Mouse (Mus musculus) E14TG2a.4 (cell line): ENCODE measurements at regions not wholly inside any gene's neighbourhood (a gene's known extent, or its start where the extent isn't known, plus 50 kb on each side); places are given as distances from the start of the nearest gene placed in this dataset.
"Not testable (repeated sequence)": the region's sequence is repeated elsewhere in the genome, so short reads cannot be mapped to it uniquely, and the experiment has no call there.

Experiments
- H3K27me3 ChIP-seq: 2 replicates; pipeline ENCODE4 v1.6.1; 2014; ENCODE audit warnings: low read length, control low read depth; ENCODE audit not compliant: insufficient read depth
- H3K36me3 ChIP-seq: 2 replicates; pipeline ENCODE4 v1.6.1; 2014; ENCODE audit warnings: low read length, control low read depth; ENCODE audit not compliant: insufficient read depth
- H3K4me1 ChIP-seq: replicated peaks from 2 replicates; pipeline ENCODE4 v1.6.1; 2014; ENCODE audit warnings: low read depth, low read length, control low read depth
- H3K4me3 ChIP-seq: replicated peaks from 2 replicates; pipeline ENCODE4 v1.5.1; 2014; ENCODE audit warnings: mild to moderate bottlenecking, low read length
- H3K9me3 ChIP-seq: 2 replicates; pipeline ENCODE4 v1.6.1; 2014; ENCODE audit warnings: low read length, control low read depth
- CTCF ChIP-seq: conservative IDR thresholded peaks from 2 replicates; pipeline ENCODE4 v1.5.1; 2014; ENCODE audit warnings: low read length
- NANOG ChIP-seq: IDR thresholded peaks from 2 replicates; pipeline ENCODE4 v1.6.1; 2014; ENCODE audit warnings: borderline replicate concordance, low read length, mixed read lengths
- POU5F1 ChIP-seq: IDR thresholded peaks from 2 replicates; pipeline ENCODE4 v1.6.1; 2014; ENCODE audit warnings: low read length, borderline replicate concordance

- Histone ChIP-seq H3K4me3 (no peak overlapping the region), H3K27me3 (no peaks in the 10 kb centered on the region), H3K9me3 (no peaks in the 10 kb centered on the region), H3K4me1 (no peaks in the 10 kb centered on the region), H3K36me3 (no peaks in the 10 kb centered on the region)
- TF ChIP-seq CTCF (no peak), NANOG (no peak), POU5F1 (no peak)
Observed at GRCm38 (mm10) chr15:19458485-19458884, 639.7 kb downstream of the Cdh10 start.

DNA sequence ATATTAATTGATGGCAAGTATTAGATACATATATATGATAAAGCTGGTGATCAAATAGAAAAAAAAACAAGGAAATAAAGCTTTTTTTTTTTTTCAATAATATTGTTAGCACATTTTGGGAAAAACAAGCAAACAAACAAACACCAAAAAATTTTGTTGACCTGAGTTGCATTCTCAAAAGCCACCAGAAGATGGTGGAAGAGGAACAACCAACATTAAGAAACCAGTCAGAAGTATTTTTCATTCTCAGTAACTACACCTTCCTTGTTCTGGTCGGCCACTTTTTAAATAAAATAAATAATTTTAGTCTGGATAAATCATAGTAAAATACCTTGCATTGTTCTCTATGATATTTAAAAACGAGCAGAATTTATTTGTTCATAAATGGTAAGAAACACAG is 654.8 kb downstream of the Cdh10 start:
- H3K4me3 ChIP-seq = no peak overlapping the region
- H3K27me3 ChIP-seq = no peaks in the 10 kb centered on the region
- no peak for TF ChIP-seq NANOG
- TF ChIP-seq POU5F1 = no peak
- peak; percentile 59 for TF ChIP-seq CTCF

GRCm38 (mm10) chr15:19493556-19493955 is 674.8 kb downstream of the Cdh10 start:
- H3K4me1 ChIP-seq, H3K27me3 ChIP-seq, H3K36me3 ChIP-seq, H3K4me3 ChIP-seq, H3K9me3 ChIP-seq: not testable (repeated sequence)

More for the DNA sequence above, 654.8 kb downstream of the Cdh10 start:
- H3K4me1 ChIP-seq = no peaks in the 10 kb centered on the region
- no peaks in the 10 kb centered on the region for H3K9me3 ChIP-seq
- H3K36me3 ChIP-seq = no peaks in the 10 kb centered on the region

- H3K9me3 ChIP-seq = peaks cover 13% of the 10 kb centered on the region; the same call in 1 of the 2 replicates
- TF ChIP-seq NANOG = no peak
- no peak for TF ChIP-seq POU5F1
- no peak for TF ChIP-seq CTCF
- no peak overlapping the region for H3K4me3 ChIP-seq
Observed at GRCm38 (mm10) chr15:19519377-19519776, 700.6 kb downstream of the Cdh10 start.

DNA sequence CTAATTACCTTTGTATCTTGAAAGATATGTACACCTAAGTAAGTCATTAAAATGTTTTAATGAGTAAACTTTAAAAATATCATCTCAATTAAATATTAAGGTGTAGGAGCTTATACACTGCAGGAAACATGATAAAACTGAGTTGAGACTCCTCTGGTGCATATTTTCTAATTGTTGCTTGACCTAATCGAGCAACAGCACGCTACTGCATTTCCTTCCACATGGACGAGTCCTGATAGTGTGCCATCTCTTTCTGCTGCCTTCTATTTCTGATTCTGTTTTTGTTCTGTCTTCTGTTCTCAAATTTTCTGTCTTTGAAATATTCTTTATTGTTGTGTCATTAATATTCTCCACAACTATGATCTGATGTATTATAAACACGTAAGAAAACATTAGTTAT is 721.9 kb downstream of the Cdh10 start:
- Histone ChIP-seq H3K36me3 (no peaks in the 10 kb centered on the region), H3K9me3 (peaks cover 5% of the 10 kb centered on the region), H3K4me3 (no peak overlapping the region), H3K4me1 (no peaks in the 10 kb centered on the region), H3K27me3 (no peaks in the 10 kb centered on the region)
- TF ChIP-seq NANOG = no peak
- no peak for TF ChIP-seq POU5F1
- no peak for TF ChIP-seq CTCF

More at GRCm38 (mm10) chr15:19519377-19519776, 700.6 kb downstream of the Cdh10 start:
- Histone ChIP-seq H3K27me3 (no peaks in the 10 kb centered on the region), H3K36me3 (no peaks in the 10 kb centered on the region), H3K4me1 (no peaks in the 10 kb centered on the region)

DNA sequence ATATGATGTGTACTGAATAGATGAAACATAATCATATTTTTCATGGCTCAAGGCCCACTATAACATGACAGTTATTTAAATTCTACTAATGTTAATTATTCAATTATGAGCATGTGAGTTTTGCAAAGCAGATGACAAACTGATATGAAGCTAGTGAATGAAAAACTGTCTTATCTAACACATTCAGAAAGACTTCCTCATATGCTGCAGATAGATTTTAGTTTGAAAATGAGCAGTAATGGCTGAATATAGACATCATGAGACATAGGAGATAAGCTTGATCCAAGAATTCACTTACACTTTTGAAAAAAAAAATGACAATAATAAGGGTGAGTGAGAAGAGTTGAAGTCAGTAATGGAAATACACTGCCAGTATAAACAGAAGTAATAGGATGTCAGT is 731.0 kb downstream of the Cdh10 start:
- Histone ChIP-seq H3K9me3 (no peaks in the 10 kb centered on the region), H3K27me3 (no peaks in the 10 kb centered on the region), H3K4me3 (no peak overlapping the region), H3K36me3 (no peaks in the 10 kb centered on the region), H3K4me1 (no peaks in the 10 kb centered on the region)
- TF ChIP-seq CTCF (no peak), NANOG (no peak), POU5F1 (no peak)

GRCm38 (mm10) chr15:19584769-19585168 is 766.0 kb downstream of the Cdh10 start:
- no peaks in the 10 kb centered on the region for H3K4me1 ChIP-seq
- H3K9me3 ChIP-seq = no peaks in the 10 kb centered on the region
- H3K36me3 ChIP-seq = no peaks in the 10 kb centered on the region
- no peak overlapping the region for H3K4me3 ChIP-seq
- H3K27me3 ChIP-seq = no peaks in the 10 kb centered on the region
- TF ChIP-seq CTCF (no peak), NANOG (no peak), POU5F1 (no peak)

- no peak for TF ChIP-seq CTCF
- no peak for TF ChIP-seq NANOG
- no peak for TF ChIP-seq POU5F1
- H3K4me3 ChIP-seq = no peak overlapping the region
- no peaks in the 10 kb centered on the region for H3K4me1 ChIP-seq
- no peaks in the 10 kb centered on the region for H3K9me3 ChIP-seq
- no peaks in the 10 kb centered on the region for H3K27me3 ChIP-seq
- H3K36me3 ChIP-seq = no peaks in the 10 kb centered on the region
Observed at GRCm38 (mm10) chr15:19585281-19585680, 766.5 kb downstream of the Cdh10 start.

- H3K27me3 ChIP-seq = no peaks in the 10 kb centered on the region
- no peak overlapping the region for H3K4me3 ChIP-seq
- no peaks in the 10 kb centered on the region for H3K9me3 ChIP-seq
- TF ChIP-seq NANOG = no peak
- no peak for TF ChIP-seq CTCF
- TF ChIP-seq POU5F1 = no peak
- H3K4me1 ChIP-seq = no peaks in the 10 kb centered on the region
- no peaks in the 10 kb centered on the region for H3K36me3 ChIP-seq
Observed at GRCm38 (mm10) chr15:19593746-19594145, 775.0 kb downstream of the Cdh10 start.

DNA sequence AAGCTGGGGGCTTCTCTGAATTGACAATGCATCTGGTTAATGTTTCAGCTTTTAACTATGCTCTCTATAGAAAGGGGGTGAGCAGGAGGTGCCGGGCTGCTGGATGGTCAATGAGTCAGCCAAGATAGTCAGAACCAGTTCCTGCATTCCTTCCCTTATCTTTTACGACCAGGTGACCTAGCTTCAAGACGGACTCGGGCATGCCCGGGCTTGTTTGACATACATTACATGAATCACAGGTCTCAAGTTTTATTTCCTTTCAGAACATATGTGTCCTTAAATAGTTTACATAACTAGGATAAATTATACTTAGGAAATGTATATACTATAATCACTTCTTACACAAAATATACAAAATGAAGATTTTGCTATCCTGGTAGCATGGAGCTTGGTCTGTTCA is 803.6 kb downstream of the Cdh10 start:
- not testable (repeated sequence) for H3K9me3 ChIP-seq, H3K36me3 ChIP-seq, H3K4me1 ChIP-seq, H3K27me3 ChIP-seq, H3K4me3 ChIP-seq
